Mouse (Mus musculus): ENCODE data around the gene Srms. TPM values are rescaled to one million over a fixed set of nuclear protein-coding genes. Genes with fewer than 3 reads are reported as not detected.

Srms gene
- 0.09 TPM in 1 of 2 replicates, not detected in the other for polyA plus RNA-seq (2012)

DNA sequence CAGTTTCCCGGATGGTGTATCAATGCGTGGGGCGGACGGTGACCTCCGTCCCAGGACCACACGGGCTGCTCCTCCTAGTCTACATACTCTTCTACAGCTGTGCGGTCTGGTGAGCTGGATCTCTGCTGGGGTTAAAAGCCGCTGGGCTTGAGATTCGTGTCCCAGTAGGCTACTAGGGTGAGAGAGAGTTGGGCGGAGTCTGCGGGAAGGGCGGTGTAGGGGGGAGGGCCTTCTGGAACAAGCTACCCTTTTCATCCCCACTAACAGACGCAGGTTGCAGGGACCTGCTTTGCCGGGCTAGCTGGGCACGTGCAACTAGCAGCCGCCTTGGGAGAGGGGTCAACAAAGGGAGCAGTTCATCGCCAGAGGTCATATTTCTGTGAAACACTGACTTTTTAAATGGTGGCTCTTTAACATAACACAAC lies at the start of gene Srms:
Gene Srms (minus strand): TSS at position 165 of the 425 bp plus-strand sequence.

GRCm38 (mm10) chr2:181241602-181242313 lies 28.8 kb upstream of the Srms start, which contains the start of gene Helz2:
TSS of gene Helz2 (minus strand) at chr2:181242027.

DNA sequence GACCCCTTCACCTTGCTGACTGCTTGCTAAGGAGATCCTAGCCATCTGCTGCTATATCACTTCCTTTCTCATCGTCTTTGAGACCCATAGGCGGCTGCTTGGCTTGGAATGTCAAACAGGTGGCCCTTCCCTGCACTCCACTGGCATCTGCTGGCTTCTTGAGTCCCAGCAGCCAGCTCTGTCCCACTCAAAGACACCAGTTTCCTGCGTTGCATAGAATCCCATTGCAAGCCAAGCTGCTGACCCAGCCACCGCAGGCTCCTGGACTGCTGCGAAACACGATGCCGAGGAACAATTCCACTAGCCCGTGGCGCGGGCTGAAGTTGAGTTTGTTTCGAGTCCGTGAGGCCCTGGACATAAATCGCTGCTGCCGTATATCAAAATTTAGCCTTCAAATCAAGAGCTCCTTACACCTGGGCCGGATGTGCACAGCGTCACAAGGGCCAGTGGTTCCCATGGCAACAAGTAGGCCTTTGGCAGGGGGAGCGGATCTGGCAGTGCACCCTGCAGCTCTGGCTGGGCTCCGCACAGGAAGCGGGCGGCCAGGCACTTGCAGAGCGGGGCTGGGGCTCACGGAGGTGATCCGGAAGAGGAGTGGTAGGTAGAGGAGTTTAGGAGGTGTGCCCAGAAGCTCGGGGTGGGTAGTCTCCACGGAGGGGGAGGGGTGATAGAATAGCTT lies 6.7 kb upstream of the Srms start, which contains the start of gene Fndc11:
Gene Fndc11 (plus strand): TSS at position 476 of the 679 bp plus-strand sequence.

GRCm38 (mm10) chr2:181202422-181202821 lies 10.6 kb downstream of the Srms start, which contains the start of gene Ptk6:
TSS of gene Ptk6 (minus strand) at chr2:181202789.

GRCm38 (mm10) chr2:181187121-181188000 lies 25.6 kb downstream of the Srms start, which contains the start of gene Ppdpf:
TSS of gene Ppdpf (plus strand) at chr2:181187247.

DNA sequence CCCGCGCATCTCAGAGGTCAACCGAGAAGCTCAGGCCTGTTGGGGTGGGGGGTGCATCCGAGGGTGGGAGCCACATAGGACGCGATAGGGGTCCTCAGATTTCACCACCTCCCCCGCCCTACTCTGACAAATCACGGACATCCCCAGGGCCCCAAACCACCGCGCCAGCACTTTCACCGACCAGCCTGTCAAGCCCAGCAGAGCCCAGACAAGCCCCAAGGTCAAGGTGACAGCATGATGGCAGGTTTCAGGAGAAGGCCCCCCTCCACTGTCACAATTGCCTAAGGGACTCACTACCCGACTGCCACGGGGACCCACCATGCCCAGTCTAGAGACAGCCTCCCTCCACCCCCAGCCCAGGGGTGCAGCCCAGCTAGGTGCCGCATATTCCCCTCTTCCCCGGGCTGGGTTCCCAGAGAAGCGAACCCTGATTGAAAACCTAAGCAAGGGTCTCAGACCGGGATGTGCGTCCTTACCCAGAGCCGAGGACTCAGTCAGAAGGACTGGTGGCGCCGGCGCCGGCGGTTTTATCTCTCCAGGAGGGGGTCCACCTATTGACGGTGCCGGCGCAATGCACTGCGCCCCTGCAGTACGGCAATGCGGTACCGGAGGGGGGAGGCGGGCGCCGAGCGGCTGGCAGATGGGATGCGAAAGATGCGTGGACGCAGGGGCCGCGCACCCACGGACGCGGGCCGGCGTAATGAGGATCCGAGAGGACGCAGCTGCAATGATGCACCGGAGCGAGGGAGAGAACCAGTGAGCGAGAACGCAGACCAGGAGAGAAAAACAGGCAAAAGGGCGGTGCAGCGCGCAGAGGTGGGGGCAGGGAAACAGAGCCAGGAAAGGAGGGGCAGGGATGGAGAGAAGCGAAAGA lies 56.5 kb downstream of the Srms start, which contains the start of gene Eef1a2:
Gene Eef1a2 (minus strand): TSS at position 767 of the 874 bp plus-strand sequence.

Other genes with a start within 250 kb of the Srms start
- 32.5 and 33.4 TPM in 2 replicates for gene Arfgap1, start 246.0 kb downstream of the Srms start, polyA plus RNA-seq (2012)
- gene Col20a1, start 226.7 kb downstream of the Srms start, polyA plus RNA-seq (2012): 0.74 and 1.0 TPM in 2 replicates
- 0.02 TPM in 1 of 2 replicates, not detected in the other for gene Chrna4, start 169.6 kb downstream of the Srms start, polyA plus RNA-seq (2012)
- 0.02 TPM in 1 of 2 replicates, not detected in the other for gene Kcnq2, start 77.9 kb downstream of the Srms start, polyA plus RNA-seq (2012)
- not detected in 2 replicates for gene Eef1a2, start 56.2 kb downstream of the Srms start, polyA plus RNA-seq (2012)
- 186 and 195 TPM in 2 replicates for gene Ppdpf, start 25.9 kb downstream of the Srms start, polyA plus RNA-seq (2012)
- not detected in 2 replicates for gene Ptk6, start 10.4 kb downstream of the Srms start, polyA plus RNA-seq (2012)
- gene Fndc11, start 6.8 kb upstream of the Srms start, polyA plus RNA-seq (2012): 0.21 TPM in 1 of 2 replicates, not detected in the other
- gene Helz2, start 28.8 kb upstream of the Srms start, polyA plus RNA-seq (2012): 8.9 and 9.5 TPM in 2 replicates
- 10.7 and 12.8 TPM in 2 replicates for gene Gmeb2, start 74.8 kb upstream of the Srms start, polyA plus RNA-seq (2012)
- gene Stmn3, start 101.3 kb upstream of the Srms start, polyA plus RNA-seq (2012): not detected in 2 replicates
- gene Rtel1, start 106.6 kb upstream of the Srms start, polyA plus RNA-seq (2012): 18.5 and 21.3 TPM in 2 replicates
- 32.0 and 40.5 TPM in 2 replicates for gene Zgpat, start 151.7 kb upstream of the Srms start, polyA plus RNA-seq (2012)
- 16.0 and 20.7 TPM in 2 replicates for gene Arfrp1, start 152.2 kb upstream of the Srms start, polyA plus RNA-seq (2012)
- gene Lime1, start 166.9 kb upstream of the Srms start, polyA plus RNA-seq (2012): 48.6 and 51.5 TPM in 2 replicates
- 1.3 and 2.0 TPM in 2 replicates for gene Zbtb46, start 246.2 kb upstream of the Srms start, polyA plus RNA-seq (2012)

Data from megakaryocyte-erythroid progenitor cell, adult 5 weeks (primary cell).